Comparison of ENCODE assay signal across 8 mouse cellular contexts in genomic region chr8:81767411-81768312, GRCm38 (mm10).
A peak's percentile ranks its signal among the peaks of the same experiment; 100 is the strongest.
DNase-seq lines count a peak whose midpoint lies in the region; ATAC-seq lines count a peak whose summit lies in the region.

No protein-coding gene starts in this region.

- H3K27ac ChIP-seq in hindbrain, embryonic 11.5 days (ENCODE audit: low read depth, low read length) = no peak overlapping the region; the same call in 1 of the 2 replicates
- peak overlapping the region; percentile 69 for H3K27ac ChIP-seq in limb, embryonic 13.5 days
- H3K27ac ChIP-seq in midbrain, embryonic 12.5 days (replicated peaks) = 0 out of 2 replicates have a peak overlapping the region, but pooled peaks have one; percentile 25

- H3K9ac ChIP-seq in hindbrain, embryonic 11.5 days (ENCODE audit: low read depth, low read length) = no peak overlapping the region
- peak overlapping the region; percentile 50 for H3K9ac ChIP-seq in limb, embryonic 13.5 days
- no peak overlapping the region for H3K9ac ChIP-seq in midbrain, embryonic 12.5 days (replicated peaks)

- no peak overlapping the region for H3K4me3 ChIP-seq in hindbrain, embryonic 11.5 days (ENCODE audit: low read depth, low read length)
- peak overlapping the region; percentile 36 for H3K4me3 ChIP-seq in limb, embryonic 13.5 days
- no peak overlapping the region for H3K4me3 ChIP-seq in midbrain, embryonic 12.5 days

- H3K4me2 ChIP-seq in hindbrain, embryonic 11.5 days (replicated peaks; ENCODE audit: low read depth, low read length) = no peak overlapping the region
- H3K4me2 ChIP-seq in limb, embryonic 13.5 days (replicated peaks) = peak overlapping the region; percentile 61
- H3K4me2 ChIP-seq in midbrain, embryonic 12.5 days (replicated peaks) = peak overlapping the region; percentile 25; the same call in 1 of the 2 replicates

- no peaks in the 10 kb centered on the region for H3K9me3 ChIP-seq in hindbrain, embryonic 11.5 days (ENCODE audit: control insufficient read depth, low read length)
- H3K9me3 ChIP-seq in limb, embryonic 13.5 days = no peaks in the 10 kb centered on the region
- no peaks in the 10 kb centered on the region for H3K9me3 ChIP-seq in midbrain, embryonic 12.5 days

- H3K4me1 ChIP-seq in hindbrain, embryonic 11.5 days (replicated peaks; ENCODE audit: control insufficient read depth, insufficient read depth, low read length) = no peaks in the 10 kb centered on the region
- peaks cover 45% of the 10 kb centered on the region for H3K4me1 ChIP-seq in limb, embryonic 13.5 days
- peaks cover 17% of the 10 kb centered on the region; the same call in 1 of the 2 replicates for H3K4me1 ChIP-seq in midbrain, embryonic 12.5 days

- WGBS in hindbrain, embryonic 11.5 days = 30% methylated on average over 12 of the region's 12 CpGs
- 3% methylated on average over 12 of the region's 12 CpGs for WGBS in limb, embryonic 13.5 days
- 24% methylated on average over 12 of the region's 12 CpGs for WGBS in midbrain, embryonic 12.5 days

- no peaks in the 10 kb centered on the region for H3K36me3 ChIP-seq in hindbrain, embryonic 11.5 days (ENCODE audit: control insufficient read depth, insufficient read depth, low read length)
- no peaks in the 10 kb centered on the region for H3K36me3 ChIP-seq in limb, embryonic 13.5 days
- H3K36me3 ChIP-seq in midbrain, embryonic 12.5 days = no peaks in the 10 kb centered on the region

- DNase-seq in spleen, postnatal 36 days (ENCODE audit: low spot score in 2 of 2) = peak; percentile 23 to 29
- no peak for DNase-seq in spleen, adult 12 weeks (ENCODE audit: low spot score)
- DNase-seq in fat pad, adult 2 months (ENCODE audit: extremely low read depth, low read depth, low spot score) = peak; percentile 84
- DNase-seq in hindbrain, embryonic 11.5 days (ENCODE audit: low spot score) = peak; percentile 32
- DNase-seq in thymus, postnatal 25 days = peak; percentile 65
- no peak for DNase-seq in cerebellum, postnatal 36 days

- no peaks in the 10 kb centered on the region for H3K27me3 ChIP-seq in hindbrain, embryonic 11.5 days (ENCODE audit: control insufficient read depth, insufficient read depth, low read length)
- no peaks in the 10 kb centered on the region for H3K27me3 ChIP-seq in limb, embryonic 13.5 days
- H3K27me3 ChIP-seq in midbrain, embryonic 12.5 days = no peaks in the 10 kb centered on the region

- ATAC-seq in hindbrain, embryonic 11.5 days (ENCODE audit: low FRiP score) = 0 out of 2 replicates have a peak, but pooled peaks have one; percentile 43
- ATAC-seq in limb, embryonic 13.5 days (ENCODE audit: low FRiP score, low read depth) = peak; percentile 80
- ATAC-seq in midbrain, embryonic 12.5 days (ENCODE audit: low FRiP score, low read depth) = peak; percentile 39; the same call in 1 of the 2 replicates

Comparison
In these comparisons a context has a peak if more than half of its experiments do, and no peak if none do; other contexts are left out.
1. DNase-seq: peak in spleen, postnatal 36 days (2 of 2), fat pad, adult 2 months (single experiment), hindbrain, embryonic 11.5 days (single experiment) and thymus, postnatal 25 days (single experiment); none in spleen, adult 12 weeks (single experiment) and cerebellum, postnatal 36 days (0 of 2).
2. Peak in every context shown above with its lines, with median percentiles within 50 percentile points of each other: ATAC-seq.